Mouse (Mus musculus) midbrain, embryonic 12.5 days (tissue): ENCODE data around the gene 2410004B18Rik. TPM values are rescaled to one million over a fixed set of nuclear protein-coding genes. Genes with fewer than 3 reads are reported as not detected.
"Not testable (repeated sequence)": the region's sequence is repeated elsewhere in the genome, so short reads cannot be mapped to it uniquely, and the experiment has no call there.

Experiments
- ATAC-seq: fragments of 200-750 bp; cut with Nextera tagmentation; 2 replicates; pipeline ENCODE4 v1.8.0; 2017; ENCODE audit warnings: low read depth, moderate TSS enrichment, moderate library complexity; ENCODE audit not compliant: low FRiP score
- H3K27ac ChIP-seq: fragments of 300-500 bp; sonication (generic); replicated peaks from 2 replicates; pipeline ENCODE4 v1.5.1; 2016; ENCODE audit warnings: mild to moderate bottlenecking
- H3K27me3 ChIP-seq: fragments of 300-500 bp; sonication (generic); 2 replicates; pipeline ENCODE4 v1.6.1; 2016; ENCODE audit warnings: mild to moderate bottlenecking
- H3K36me3 ChIP-seq: fragments of 300-500 bp; sonication (generic); 2 replicates; pipeline ENCODE4 v1.6.1; 2016
- H3K4me1 ChIP-seq: fragments of 300-500 bp; sonication (generic); 2 replicates; pipeline ENCODE4 v1.6.1; 2016
- H3K4me2 ChIP-seq: fragments of 300-500 bp; sonication (generic); replicated peaks from 2 replicates; pipeline ENCODE4 v1.6.1; 2016; ENCODE audit warnings: mild to moderate bottlenecking, moderate library complexity
- H3K4me3 ChIP-seq: fragments of 300-500 bp; sonication (generic); 2 replicates; pipeline ENCODE4 v1.5.1; 2016; ENCODE audit warnings: mild to moderate bottlenecking
- H3K9ac ChIP-seq: fragments of 300-500 bp; sonication (generic); replicated peaks from 2 replicates; pipeline ENCODE4 v1.6.1; 2016; ENCODE audit warnings: mild to moderate bottlenecking, moderate library complexity
- H3K9me3 ChIP-seq: fragments of 300-500 bp; sonication (generic); 2 replicates; pipeline ENCODE4 v1.6.1; 2016; ENCODE audit warnings: mild to moderate bottlenecking
- WGBS: fragments of 180-500 bp; shearing (Covaris S2); methylation state at CpG from one replicate; pipeline ENCODE4 v1.1.7; 2016; 5-methylcytosine and 5-hydroxymethylcytosine counted together
- polyA plus RNA-seq: library from polyadenylated mRNA; unstranded; fragments of >200 nt; fragmentation: Nextera tagmentation; extraction: Ambion mirVana; gene quantifications from 2 replicates; pipeline ENCODE4 v1.2.1, GENCODE M21; 2016

Gene 2410004B18Rik
- polyA plus RNA-seq, 1 experiment from 2014 or later, result 58.8 TPM

DNA sequence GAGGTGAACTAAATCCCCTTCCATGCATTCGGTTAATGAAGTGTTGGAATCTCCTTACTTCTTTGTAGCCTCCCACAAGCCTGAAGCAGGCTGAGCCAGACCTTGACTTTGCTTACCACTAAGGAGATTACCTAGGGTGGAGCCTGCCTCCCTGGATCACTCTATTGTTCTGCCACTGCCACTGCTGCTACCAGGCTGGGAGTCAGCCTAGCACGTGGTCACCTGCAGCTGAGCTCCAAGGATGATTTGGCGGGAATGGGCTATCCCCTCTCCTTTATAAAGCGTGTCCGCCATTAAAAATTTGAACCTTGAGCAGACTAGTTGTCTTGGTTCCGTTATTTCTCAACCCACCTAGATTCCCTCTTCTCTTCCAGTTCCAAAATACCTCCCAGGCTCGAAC is 23.9 kb upstream of the 2410004B18Rik start:
- not testable (repeated sequence) for H3K27me3 ChIP-seq, H3K4me2 ChIP-seq, H3K36me3 ChIP-seq, H3K9ac ChIP-seq, H3K4me1 ChIP-seq, ATAC-seq, H3K4me3 ChIP-seq, H3K27ac ChIP-seq, H3K9me3 ChIP-seq
- 65% methylated on average over 7 of the region's 7 CpGs for WGBS

DNA sequence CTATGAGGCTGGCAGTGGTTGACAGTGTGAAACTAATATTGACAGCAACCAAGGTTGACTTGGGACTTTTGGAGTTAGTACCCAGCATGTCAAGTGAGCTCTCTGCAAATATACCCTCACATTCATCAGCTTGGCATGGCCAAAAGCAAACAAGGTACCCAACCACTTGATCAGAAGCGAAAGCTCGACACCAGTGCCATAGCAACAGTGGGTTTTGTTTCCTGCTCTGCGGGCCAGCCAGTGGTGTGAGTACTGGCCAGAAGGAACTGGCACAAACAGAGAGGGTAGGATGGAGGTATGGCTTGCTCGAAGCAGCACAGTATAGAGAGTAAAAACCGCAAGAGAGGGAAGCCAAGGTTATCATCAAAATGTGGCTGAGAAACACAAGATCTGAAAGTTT is 21.4 kb upstream of the 2410004B18Rik start:
- H3K9me3 ChIP-seq, result no peaks in the 10 kb centered on the region
- H3K4me2 ChIP-seq, result no peak overlapping the region
- H3K27ac ChIP-seq, result no peak overlapping the region
- no peaks in the 10 kb centered on the region for H3K36me3 ChIP-seq
- ATAC-seq, result no peak
- H3K4me1 ChIP-seq, result no peaks in the 10 kb centered on the region
- 87% methylated on average over 5 of the region's 5 CpGs for WGBS
- H3K27me3 ChIP-seq, result no peaks in the 10 kb centered on the region; the same call in 1 of the 2 replicates
- H3K9ac ChIP-seq, result no peak overlapping the region
- no peak overlapping the region for H3K4me3 ChIP-seq

DNA sequence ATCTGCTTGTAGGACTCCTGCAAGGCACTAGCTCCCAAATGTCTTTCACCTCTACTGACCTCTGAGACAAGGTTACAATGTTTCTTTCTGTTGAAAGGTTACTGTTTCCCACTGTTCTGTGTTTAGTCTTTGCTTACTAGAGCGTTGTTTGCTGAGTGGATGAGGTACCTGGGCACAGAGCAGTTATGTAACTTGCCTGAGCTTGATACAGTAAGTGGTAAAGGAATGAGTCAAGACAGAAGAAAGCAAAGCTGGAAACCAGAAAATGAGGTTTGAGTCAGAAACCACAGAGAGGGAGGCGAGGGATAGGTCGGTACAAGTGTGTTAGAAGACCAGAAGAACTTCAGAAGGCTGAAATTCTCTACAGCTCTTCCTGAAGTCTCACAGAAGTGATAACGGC is 21.0 kb upstream of the 2410004B18Rik start:
- Histone ChIP-seq H3K9me3 (no peaks in the 10 kb centered on the region), H3K4me3 (no peak overlapping the region), H3K27ac (no peak overlapping the region), H3K27me3 (no peaks in the 10 kb centered on the region; the same call in 1 of the 2 replicates), H3K36me3 (no peaks in the 10 kb centered on the region), H3K9ac (no peak overlapping the region), H3K4me1 (no peaks in the 10 kb centered on the region), H3K4me2 (no peak overlapping the region)
- no peak for ATAC-seq
- 88% methylated on average over 4 of the region's 4 CpGs for WGBS

GRCm38 (mm10) chr3:145922019-145922854 is 15.6 kb upstream of the 2410004B18Rik start, which contains the start of gene Bcl10:
Gene Bcl10, plus strand, starts transcription at chr3:145922804.
- no peaks in the 10 kb centered on the region for H3K36me3 ChIP-seq
- H3K4me1 ChIP-seq, result peaks cover 10% of the 10 kb centered on the region
- 26% methylated on average over 11 of the region's 11 CpGs for WGBS
- H3K4me2 ChIP-seq, result peak within 1 kb of the TSS; percentile 56
- ATAC-seq, result no peak
- 0 out of 2 replicates have a peak within 1 kb of the TSS, but pooled peaks have one; percentile 52 for H3K27ac ChIP-seq
- H3K9me3 ChIP-seq, result no peaks in the 10 kb centered on the region
- H3K4me3 ChIP-seq, result peak within 1 kb of the TSS; percentile 85
- H3K9ac ChIP-seq, result no peak within 1 kb of the TSS; the same call in 1 of the 2 replicates
- no peaks in the 10 kb centered on the region; the same call in 1 of the 2 replicates for H3K27me3 ChIP-seq

DNA sequence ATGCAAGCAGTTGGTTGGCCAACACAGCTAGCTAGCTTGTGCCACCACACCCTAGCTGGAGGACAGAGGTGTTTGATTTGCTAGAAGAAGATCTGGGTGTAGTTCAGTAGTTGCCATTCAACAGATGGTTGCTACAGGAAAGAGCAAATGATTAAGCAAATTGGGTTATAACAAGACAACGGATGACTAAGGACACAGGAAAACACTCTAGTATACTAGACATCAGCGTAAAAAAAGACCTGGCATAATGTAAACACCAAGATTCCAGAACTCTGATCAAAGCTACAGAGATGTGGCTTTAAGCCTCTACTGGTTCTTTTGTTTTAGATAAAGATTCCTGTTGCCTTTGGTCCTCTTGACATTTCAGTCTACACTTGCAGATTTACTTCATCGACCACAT is 14.8 kb upstream of the 2410004B18Rik start:
- WGBS, result 80% methylated on average over 3 of the region's 3 CpGs
- H3K27me3 ChIP-seq, result no peaks in the 10 kb centered on the region; the same call in 1 of the 2 replicates
- H3K27ac ChIP-seq, result no peak overlapping the region
- H3K9me3 ChIP-seq, result no peaks in the 10 kb centered on the region
- H3K4me3 ChIP-seq, result no peak overlapping the region
- H3K9ac ChIP-seq, result no peak overlapping the region
- no peak overlapping the region for H3K4me2 ChIP-seq
- ATAC-seq, result no peak
- 0 out of 2 replicates have a peak, but pooled peaks cover 3% of the 10 kb centered on the region for H3K36me3 ChIP-seq
- peaks cover 10% of the 10 kb centered on the region for H3K4me1 ChIP-seq

DNA sequence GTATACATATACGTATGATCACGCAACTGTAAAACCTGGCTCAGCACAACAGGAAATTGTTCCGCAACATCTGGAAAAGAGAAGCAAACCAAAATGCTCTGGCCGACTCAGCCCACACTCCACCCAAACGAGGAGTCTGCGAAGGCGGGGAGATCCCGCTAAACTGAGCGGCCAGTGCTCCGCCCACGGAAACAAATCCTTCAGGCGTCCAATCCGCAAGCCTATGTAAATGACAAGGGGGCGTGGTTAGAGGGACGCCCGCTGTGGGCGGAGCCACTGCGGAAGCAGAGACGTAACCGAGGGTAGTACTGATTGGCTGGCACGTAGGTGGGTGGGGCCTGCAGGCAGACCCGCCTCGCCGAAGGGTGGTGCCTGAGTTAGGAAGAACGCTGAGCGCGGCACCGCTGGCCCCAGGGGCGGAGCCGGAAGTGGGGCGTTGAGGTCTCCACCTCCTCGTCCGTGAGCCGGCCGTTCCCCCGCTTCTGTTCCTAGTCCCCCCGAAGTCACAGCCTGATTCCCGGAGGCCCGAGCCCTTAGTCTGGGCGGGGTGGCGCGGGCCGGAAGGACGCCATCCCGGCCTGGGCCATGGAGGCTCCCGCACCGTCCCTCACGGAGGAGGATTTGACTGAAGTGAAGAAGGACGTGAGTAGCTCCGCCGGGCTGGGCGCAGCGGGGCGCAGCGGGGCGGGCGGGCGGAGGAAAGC is 13.8 kb upstream of the 2410004B18Rik start:
- ATAC-seq, result peak; percentile 100
- Histone ChIP-seq H3K4me2 (peak overlapping the region; percentile 73), H3K4me1 (peaks cover 10% of the 10 kb centered on the region), H3K36me3 (0 out of 2 replicates have a peak, but pooled peaks cover 4% of the 10 kb centered on the region), H3K4me3 (peak overlapping the region; percentile 85), H3K27me3 (no peaks in the 10 kb centered on the region; the same call in 1 of the 2 replicates), H3K9me3 (no peaks in the 10 kb centered on the region), H3K27ac (peak overlapping the region; percentile 95), H3K9ac (peak overlapping the region; percentile 86)
- 1% methylated on average over 53 of the region's 58 CpGs for WGBS

- Histone ChIP-seq H3K9me3 (no peaks in the 10 kb centered on the region), H3K36me3 (0 out of 2 replicates have a peak, but pooled peaks cover 4% of the 10 kb centered on the region), H3K27ac (peak overlapping the region; percentile 95), H3K4me3 (peak overlapping the region; percentile 85), H3K27me3 (no peaks in the 10 kb centered on the region; the same call in 1 of the 2 replicates), H3K4me2 (peak overlapping the region; percentile 73), H3K4me1 (peaks cover 13% of the 10 kb centered on the region), H3K9ac (peak overlapping the region; percentile 86)
- 5% methylated on average over 39 of the region's 39 CpGs for WGBS
- peak; percentile 8 for ATAC-seq
Measured at GRCm38 (mm10) chr3:145924649-145925337, 13.0 kb upstream of the 2410004B18Rik start.

- Histone ChIP-seq H3K27me3 (no peaks in the 10 kb centered on the region; the same call in 1 of the 2 replicates), H3K4me1 (peaks cover 13% of the 10 kb centered on the region), H3K36me3 (peaks cover 7% of the 10 kb centered on the region; the same call in 1 of the 2 replicates), H3K4me3 (peak overlapping the region; percentile 85), H3K9me3 (no peaks in the 10 kb centered on the region), H3K27ac (no peak overlapping the region), H3K4me2 (peak overlapping the region; percentile 73), H3K9ac (peak overlapping the region; percentile 86; the same call in 1 of the 2 replicates)
- 68% methylated on average over 5 of the region's 5 CpGs for WGBS
- no peak for ATAC-seq
Measured at GRCm38 (mm10) chr3:145925506-145925905, 12.3 kb upstream of the 2410004B18Rik start.

DNA sequence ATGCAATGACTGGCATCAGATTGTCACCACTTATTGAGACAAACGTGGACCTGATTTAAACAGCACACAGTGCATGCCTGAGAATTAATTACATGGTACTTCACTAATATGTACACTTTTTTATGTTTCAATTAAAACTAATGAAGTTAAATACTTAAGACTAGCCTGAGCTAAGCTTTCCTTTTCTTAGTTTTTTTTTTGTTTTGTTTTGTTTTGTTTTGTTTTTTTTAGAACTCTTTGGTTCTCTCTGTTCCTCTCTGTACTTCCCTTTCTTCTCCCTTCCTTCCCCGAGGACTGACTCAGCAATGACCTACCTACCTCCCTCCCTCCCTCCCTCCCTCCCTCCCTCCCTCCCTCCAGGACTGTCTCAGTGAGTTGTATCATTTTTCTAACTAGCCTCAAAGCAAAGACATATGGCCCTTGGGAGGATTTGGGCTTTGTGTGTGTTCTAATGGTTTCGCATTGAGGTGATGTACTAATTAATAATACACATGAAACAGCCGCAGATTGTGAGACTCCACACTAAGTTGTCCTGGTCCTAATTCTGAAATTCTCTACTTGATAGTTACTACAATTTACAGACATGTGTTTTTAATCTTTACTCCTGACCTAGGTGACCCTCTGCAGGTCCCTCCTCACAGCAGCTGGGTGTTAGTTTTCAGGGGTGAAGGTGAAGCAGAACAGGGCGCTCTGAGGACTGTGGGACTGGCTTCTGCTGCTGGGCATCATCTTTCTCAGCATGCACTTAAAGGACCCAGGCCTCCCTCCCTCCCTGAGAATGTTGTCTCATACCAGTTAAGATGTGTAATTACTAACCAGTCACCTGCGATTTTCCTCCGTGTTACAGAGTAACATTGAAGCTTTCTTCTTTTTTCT is 8.1 kb upstream of the 2410004B18Rik start:
- WGBS, result 76% methylated on average over 7 of the region's 7 CpGs
- H3K4me2 ChIP-seq, result no peak overlapping the region
- H3K36me3 ChIP-seq, result peaks cover 34% of the 10 kb centered on the region
- H3K4me1 ChIP-seq, result peaks cover 13% of the 10 kb centered on the region
- H3K9me3 ChIP-seq, result no peaks in the 10 kb centered on the region
- H3K27ac ChIP-seq, result no peak overlapping the region
- no peak overlapping the region for H3K9ac ChIP-seq
- no peak for ATAC-seq
- no peaks in the 10 kb centered on the region for H3K27me3 ChIP-seq
- no peak overlapping the region for H3K4me3 ChIP-seq

DNA sequence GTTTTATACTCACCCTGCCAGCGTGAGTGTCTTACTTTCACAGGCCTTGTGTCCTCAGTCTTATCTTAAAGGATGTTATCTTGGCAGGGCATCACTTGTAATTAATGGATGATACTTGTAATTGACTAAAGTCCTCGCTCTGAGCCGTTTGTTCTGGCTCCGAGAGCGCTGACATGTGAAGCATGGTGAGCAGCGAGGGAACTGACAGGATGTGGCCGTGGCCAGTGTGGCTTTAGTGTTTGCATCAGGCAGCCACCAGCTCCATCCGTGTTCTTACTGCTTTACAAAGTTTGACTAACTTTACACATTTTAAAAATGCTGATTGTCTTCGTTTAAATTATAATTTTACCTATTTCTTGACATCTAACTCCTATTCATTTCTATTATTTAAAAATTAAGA is 4.0 kb upstream of the 2410004B18Rik start:
- 93% methylated on average over 9 of the region's 9 CpGs for WGBS
- no peak for ATAC-seq
- no peaks in the 10 kb centered on the region for H3K27me3 ChIP-seq

More for the DNA sequence above, 4.0 kb upstream of the 2410004B18Rik start:
- no peak overlapping the region for H3K9ac ChIP-seq
- peaks cover 9% of the 10 kb centered on the region for H3K4me1 ChIP-seq
- H3K4me3 ChIP-seq, result no peak overlapping the region
- H3K36me3 ChIP-seq, result peaks cover 30% of the 10 kb centered on the region
- no peak overlapping the region for H3K27ac ChIP-seq
- H3K4me2 ChIP-seq, result no peak overlapping the region
- no peaks in the 10 kb centered on the region for H3K9me3 ChIP-seq
